14 mouse cellular contexts compared by ENCODE assay signal in genomic region chr8:120647532-120647931, GRCm38 (mm10). TPM values are rescaled to one million over a fixed set of nuclear protein-coding genes. Genes with fewer than 3 reads are reported as not detected.
DNase-seq lines count a peak whose midpoint lies in the region; ATAC-seq and TF ChIP-seq lines count a peak whose summit lies in the region.
"Had no signal": no experiment of that assay in that cellular context is flagged by ENCODE, and none has a peak within 500 bp of the region (broad histone marks: within the 10 kb centered on the region; RNA-seq: fewer than 3 reads in every experiment).

1190005I06Rik (minus strand) TSS chr8:120647632.

- H3K4me3 ChIP-seq in forebrain, embryonic 16.5 days (replicated peaks; ENCODE audit: low read length), result no peak within 1 kb of the TSS
- no peak within 1 kb of the TSS for H3K4me3 ChIP-seq in forebrain, embryonic 12.5 days (replicated peaks)
- H3K4me3 ChIP-seq in left cerebral cortex, adult 2 months, result no peak within 1 kb of the TSS
- no peak within 1 kb of the TSS for H3K4me3 ChIP-seq in hindbrain, embryonic 16.5 days (ENCODE audit: low read length)
- H3K4me3 ChIP-seq: heart, embryonic 13.5 days had no signal

- H3K4me1 ChIP-seq in forebrain, embryonic 16.5 days (replicated peaks; ENCODE audit: control insufficient read depth, insufficient read depth, low read length), result peaks cover 6% of the 10 kb centered on the region
- peaks cover 9% of the 10 kb centered on the region; the same call in 1 of the 2 replicates for H3K4me1 ChIP-seq in forebrain, embryonic 12.5 days
- no peaks in the 10 kb centered on the region; the same call in 1 of the 2 replicates for H3K4me1 ChIP-seq in hindbrain, embryonic 16.5 days (ENCODE audit: control insufficient read depth, insufficient read depth, low read depth, low read length)

- ATAC-seq in forebrain, embryonic 16.5 days, result no peak
- no peak for ATAC-seq in forebrain, embryonic 12.5 days (ENCODE audit: low FRiP score)
- ATAC-seq in hindbrain, embryonic 16.5 days, result no peak
- ATAC-seq in granulocyte monocyte progenitor cell, adult 5-6 weeks (replicated peaks; ENCODE audit: poor library complexity, severe bottlenecking), result no peak
- ATAC-seq: activated CD4-positive, CD25-positive, alpha-beta regulatory T cell, adult 4 months; inflammation-experienced regulatory T-cells, adult 6 months had no signal

- H3K4me2 ChIP-seq in forebrain, embryonic 16.5 days (ENCODE audit: low read length), result no peak within 1 kb of the TSS
- no peak within 1 kb of the TSS for H3K4me2 ChIP-seq in forebrain, embryonic 12.5 days
- no peak within 1 kb of the TSS for H3K4me2 ChIP-seq in hindbrain, embryonic 16.5 days (ENCODE audit: low read length)
- H3K4me2 ChIP-seq: heart, embryonic 13.5 days had no signal

- no peaks in the 10 kb centered on the region for H3K9me3 ChIP-seq in forebrain, embryonic 16.5 days (ENCODE audit: control insufficient read depth, low read length)
- no peaks in the 10 kb centered on the region for H3K9me3 ChIP-seq in forebrain, embryonic 12.5 days
- no peaks in the 10 kb centered on the region for H3K9me3 ChIP-seq in hindbrain, embryonic 16.5 days (ENCODE audit: control insufficient read depth, low read length)
- H3K9me3 ChIP-seq: heart, embryonic 13.5 days had no signal

- H3K27me3 ChIP-seq in forebrain, embryonic 16.5 days (replicated peaks; ENCODE audit: control insufficient read depth, insufficient read depth, low read length), result no peaks in the 10 kb centered on the region
- H3K27me3 ChIP-seq in forebrain, embryonic 12.5 days, result no peaks in the 10 kb centered on the region
- H3K27me3 ChIP-seq in hindbrain, embryonic 16.5 days (replicated peaks; ENCODE audit: control insufficient read depth, insufficient read depth, low read length), result no peaks in the 10 kb centered on the region
- H3K27me3 ChIP-seq: heart, embryonic 13.5 days had no signal

- no peak within 1 kb of the TSS for H3K9ac ChIP-seq in forebrain, embryonic 16.5 days (replicated peaks; ENCODE audit: low read depth, low read length)
- no peak within 1 kb of the TSS for H3K9ac ChIP-seq in forebrain, embryonic 12.5 days
- no peak within 1 kb of the TSS for H3K9ac ChIP-seq in hindbrain, embryonic 16.5 days (ENCODE audit: low read depth, low read length)
- H3K9ac ChIP-seq: heart, embryonic 13.5 days; liver, embryonic 14.5 days had no signal

- DNase-seq in left cerebral cortex, adult 2 months (ENCODE audit: extremely low spot score in 1 of 2, low spot score in 2 of 2), result no peak
- DNase-seq in left cerebral cortex, postnatal 36 days (ENCODE audit: low spot score in 2 of 2), result no peak
- no peak for DNase-seq in adrenal gland, postnatal 25 days
- DNase-seq in frontal cortex, adult 2 months (ENCODE audit: extremely low spot score in 1 of 2, low spot score in 1 of 2), result no peak
- DNase-seq: gastrocnemius, postnatal 25 days had no signal

- 27% methylated on average over 7 of the region's 7 CpGs for WGBS in forebrain, embryonic 16.5 days
- WGBS in forebrain, embryonic 12.5 days, result 21% methylated on average over 7 of the region's 7 CpGs
- 61% methylated on average over 7 of the region's 7 CpGs for WGBS in hindbrain, embryonic 16.5 days

- no peaks in the 10 kb centered on the region for H3K36me3 ChIP-seq in forebrain, embryonic 16.5 days (ENCODE audit: control insufficient read depth, insufficient read depth)
- no peaks in the 10 kb centered on the region for H3K36me3 ChIP-seq in forebrain, embryonic 12.5 days (replicated peaks)
- H3K36me3 ChIP-seq in hindbrain, embryonic 16.5 days (ENCODE audit: control insufficient read depth, insufficient read depth, low read length), result no peaks in the 10 kb centered on the region
- H3K36me3 ChIP-seq: heart, embryonic 13.5 days had no signal

- TF ChIP-seq CTCF in left cerebral cortex, adult 2 months (IDR thresholded peaks at IDR 0.05), result no peak

- intact Hi-C loops in left cerebral cortex, adult 2 months (cut with DNase I), result no loop called here
- intact Hi-C loops in left cerebral cortex, postnatal 36 days (cut with DNase I), result no loop called here

- H3K27ac ChIP-seq in forebrain, embryonic 16.5 days (ENCODE audit: low read length), result no peak within 1 kb of the TSS
- H3K27ac ChIP-seq in forebrain, embryonic 12.5 days, result no peak within 1 kb of the TSS
- H3K27ac ChIP-seq in left cerebral cortex, adult 2 months, result no peak within 1 kb of the TSS
- H3K27ac ChIP-seq in hindbrain, embryonic 16.5 days (ENCODE audit: low read depth, low read length), result no peak within 1 kb of the TSS
- H3K27ac ChIP-seq: heart, embryonic 13.5 days; liver, embryonic 14.5 days had no signal

RNA-seq across cellular contexts. Expression of gene 1190005I06Rik, which starts in this region (rescaled TPM):
- 8.4 and 11.0 TPM in 2 replicates for polyA plus RNA-seq in forebrain, embryonic 16.5 days (2015; fragmentation: Nextera tagmentation; extraction: Ambion mirVana)
- 1.7 and 3.1 TPM in 2 replicates for polyA plus RNA-seq in forebrain, embryonic 12.5 days (2016; fragmentation: Nextera tagmentation; extraction: Ambion mirVana)
- 10 to 100 TPM; 11.3 to 11.5 TPM for total RNA-seq in left cerebral cortex, adult 2 months (2021)
- 10 to 100 TPM in 1 of 2 experiments, 1 to 10 TPM in 1; 9.4 to 13.4 TPM for total RNA-seq in left cerebral cortex, postnatal 36 days (2021)
- 11.3 and 12.3 TPM in 2 replicates for total RNA-seq in adrenal gland, postnatal 25 days (2021)
- polyA plus RNA-seq in hindbrain, embryonic 16.5 days (2015; fragmentation: Nextera tagmentation; extraction: Ambion mirVana), result 18.3 and 20.5 TPM in 2 replicates
- 7.7 TPM in 2 replicates for polyA plus RNA-seq in frontal cortex, adult 2 months (2012; rRNA removed)
- total RNA-seq in granulocyte monocyte progenitor cell, adult 5-6 weeks (2014; fragmentation: Nextera tagmentation), result not detected in 2 replicates
- 0.60 TPM in 1 of 2 replicates, not detected in the other for total RNA-seq in granulocyte monocyte progenitor cell, adult 5-6 weeks (2017)
- total RNA-seq: monocyte, adult 5-6 weeks had no signal
- polyA plus RNA-seq: activated CD4-positive, CD25-positive, alpha-beta regulatory T cell, adult 4 months had no signal
